Mouse (Mus musculus) cerebellum, adult 2 months (tissue): Measurements from ENCODE around the gene Steap3. TPM values are rescaled to one million over a fixed set of nuclear protein-coding genes. Genes with fewer than 3 reads are reported as not detected.

Source experiments
- DNase-seq, 2 experiments: peaks; one replicate each; pipeline ENCODE4 v3.0.0; 2021
- H3K27ac ChIP-seq: fragments of 200-500 bp; 2 replicates; pipeline ENCODE4 v1.5.1; 2012; ENCODE audit warnings: low read length, control low read depth, inconsistent platforms; ENCODE audit not compliant: insufficient read depth
- H3K27me3 ChIP-seq: fragments of 200-500 bp; 2 replicates; pipeline ENCODE4 v1.6.1; 2012; ENCODE audit warnings: inconsistent platforms, mild to moderate bottlenecking, low read length, moderate library complexity; ENCODE audit not compliant: control insufficient read depth, insufficient read depth
- H3K4me1 ChIP-seq: fragments of 200-500 bp; 2 replicates; pipeline ENCODE4 v1.6.1; 2011; ENCODE audit warnings: low read length; ENCODE audit not compliant: control insufficient read depth, insufficient read depth
- H3K4me3 ChIP-seq: fragments of 200-500 bp; replicated peaks from 2 replicates; pipeline ENCODE3; 2011; ENCODE audit warnings: mild to moderate bottlenecking, low read depth, low read length, control low read depth; ENCODE audit not compliant: insufficient read depth
- CTCF ChIP-seq: fragments of 200-500 bp; IDR thresholded peaks from 2 replicates; pipeline ENCODE4 v1.5.1; 2011; ENCODE audit warnings: low read depth, mild to moderate bottlenecking, control low read depth, low read length, moderate library complexity, borderline replicate concordance; ENCODE audit not compliant: insufficient read depth
- POLR2A ChIP-seq: fragments of 200-500 bp; IDR thresholded peaks from 2 replicates; pipeline ENCODE4 v1.6.1; 2011; ENCODE audit warnings: low read length, control low read depth, borderline replicate concordance; ENCODE audit not compliant: insufficient read depth
- WGBS: fragments of 180-500 bp; shearing (Covaris S2); methylation state at CpG from one replicate; pipeline ENCODE4 v1.1.7; 2018; 5-methylcytosine and 5-hydroxymethylcytosine counted together
- polyA plus RNA-seq: library from polyadenylated mRNA; depleted of rRNA; stranded (reverse); fragments of >200 nt; gene quantifications from 2 replicates; pipeline ENCODE4 v1.2.3, GENCODE M21; 2012

Gene Steap3
- polyA plus RNA-seq, 1 experiment: 3.5 TPM

DNA sequence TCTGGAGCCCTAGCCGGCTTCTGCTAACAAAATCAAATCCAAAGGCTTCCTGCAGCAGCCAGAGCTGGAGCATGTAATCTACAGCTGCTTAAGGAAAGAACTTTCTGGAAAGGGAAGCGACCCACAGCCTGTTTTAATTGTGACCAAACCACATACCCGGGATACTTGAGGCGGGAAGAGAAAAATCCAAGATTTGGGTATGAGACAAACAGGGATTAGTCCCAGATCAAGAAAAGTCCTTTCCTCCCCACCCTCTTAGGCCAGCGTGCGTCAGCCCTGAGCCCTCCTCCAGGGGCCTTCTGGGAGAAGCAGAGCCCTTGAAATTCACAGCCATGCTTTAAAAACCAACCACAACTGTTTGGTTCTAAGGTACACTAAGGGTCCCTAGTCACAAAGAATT is 40.3 kb downstream of the Steap3 start:
- H3K4me3 ChIP-seq: no peak overlapping the region
- no peaks in the 10 kb centered on the region for H3K4me1 ChIP-seq
- no peak overlapping the region for H3K27ac ChIP-seq
- WGBS: 80% methylated on average over 6 of the region's 6 CpGs
- DNase-seq: no peak
- TF ChIP-seq POLR2A: no peak
- no peak for TF ChIP-seq CTCF
- H3K27me3 ChIP-seq: no peaks in the 10 kb centered on the region

DNA sequence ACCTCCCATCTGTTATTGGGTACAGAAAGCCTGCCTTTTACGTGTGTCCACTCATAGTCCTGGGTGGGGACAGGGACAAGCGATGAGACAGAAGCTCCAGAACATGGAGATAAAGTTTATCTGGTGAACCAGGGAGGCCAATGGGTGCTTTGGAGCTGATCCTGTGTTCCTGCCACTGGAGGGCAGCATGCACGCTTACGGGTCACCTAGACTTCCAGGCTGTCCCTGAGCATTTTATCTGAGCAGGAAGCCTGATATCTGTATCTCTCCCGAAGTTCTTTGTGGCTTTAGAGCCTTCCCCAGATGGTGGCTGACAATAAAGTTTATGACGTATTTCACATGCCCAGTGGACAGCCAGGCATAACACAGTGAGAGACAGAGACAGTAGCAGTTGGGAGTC is 41.2 kb downstream of the Steap3 start:
- no peaks in the 10 kb centered on the region for H3K27me3 ChIP-seq
- H3K4me1 ChIP-seq: no peaks in the 10 kb centered on the region
- TF ChIP-seq CTCF (peak; percentile 53; the same call in 1 of the 2 replicates), POLR2A (no peak)
- no peak for DNase-seq
- no peak overlapping the region for H3K27ac ChIP-seq
- 39% methylated on average over 6 of the region's 6 CpGs for WGBS
- H3K4me3 ChIP-seq: no peak overlapping the region

DNA sequence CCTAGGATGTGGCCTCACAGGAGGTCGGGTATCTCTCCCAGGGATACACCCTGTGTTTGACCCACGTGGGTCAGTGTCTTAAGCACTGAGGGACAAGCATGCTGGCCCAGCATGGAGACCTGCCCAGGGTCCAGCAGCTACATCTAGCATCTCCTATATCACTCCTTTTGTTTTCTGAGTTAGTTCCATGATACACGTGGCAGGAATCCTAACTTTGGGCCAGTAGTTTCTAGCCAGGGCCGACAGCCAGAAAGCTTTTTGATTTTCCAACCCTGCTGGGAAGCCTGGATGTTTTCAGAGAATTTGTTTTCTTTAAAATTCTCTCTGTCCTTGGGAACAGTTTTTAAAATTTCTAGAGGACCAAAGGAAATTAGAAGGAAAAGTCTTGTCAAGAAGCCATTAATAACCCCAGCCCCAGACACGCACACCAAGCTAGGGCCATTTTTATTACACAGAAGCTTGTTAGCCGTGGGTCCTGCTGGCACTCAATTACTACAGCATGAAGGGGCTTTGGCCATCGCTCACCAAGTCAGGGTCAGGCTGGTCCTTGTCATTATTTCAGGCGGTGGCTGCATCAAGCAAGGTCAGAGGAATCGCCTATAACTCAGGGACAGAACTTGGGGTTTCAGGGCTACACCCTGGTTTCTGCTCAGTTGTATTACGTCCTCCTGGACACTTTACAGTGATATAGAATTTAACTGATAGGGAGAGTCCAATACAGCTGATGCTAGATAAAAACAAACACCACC is 42.6 kb downstream of the Steap3 start:
- H3K27ac ChIP-seq: no peak overlapping the region
- DNase-seq: no peak
- TF ChIP-seq POLR2A (no peak), CTCF (no peak)
- H3K27me3 ChIP-seq: no peaks in the 10 kb centered on the region
- H3K4me1 ChIP-seq: no peaks in the 10 kb centered on the region
- 43% methylated on average over 10 of the region's 10 CpGs for WGBS
- H3K4me3 ChIP-seq: no peak overlapping the region

DNA sequence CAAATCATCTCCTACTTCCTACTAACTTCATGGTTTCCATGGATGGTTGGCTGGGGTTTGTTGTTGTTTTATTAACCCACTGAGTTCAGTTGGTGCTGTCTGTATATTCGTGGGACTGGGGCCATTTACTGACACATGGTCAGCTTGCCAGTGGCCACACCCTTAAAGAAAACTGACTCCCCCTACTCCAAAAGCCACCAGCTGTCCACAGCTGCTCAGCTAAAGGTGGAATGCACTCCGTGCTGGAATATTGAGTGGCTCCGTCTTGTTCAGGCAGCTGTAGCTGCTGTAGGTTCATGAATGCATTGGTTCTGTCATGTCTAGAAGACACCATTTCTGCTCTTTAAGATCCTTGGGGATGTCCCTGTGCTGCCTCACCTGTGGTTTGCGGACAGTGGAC is 48.9 kb downstream of the Steap3 start:
- TF ChIP-seq CTCF (no peak), POLR2A (no peak)
- Histone ChIP-seq H3K27me3 (no peaks in the 10 kb centered on the region), H3K4me3 (no peak overlapping the region), H3K4me1 (no peaks in the 10 kb centered on the region), H3K27ac (no peak overlapping the region)
- no peak for DNase-seq
- 74% methylated on average over 4 of the region's 4 CpGs for WGBS

DNA sequence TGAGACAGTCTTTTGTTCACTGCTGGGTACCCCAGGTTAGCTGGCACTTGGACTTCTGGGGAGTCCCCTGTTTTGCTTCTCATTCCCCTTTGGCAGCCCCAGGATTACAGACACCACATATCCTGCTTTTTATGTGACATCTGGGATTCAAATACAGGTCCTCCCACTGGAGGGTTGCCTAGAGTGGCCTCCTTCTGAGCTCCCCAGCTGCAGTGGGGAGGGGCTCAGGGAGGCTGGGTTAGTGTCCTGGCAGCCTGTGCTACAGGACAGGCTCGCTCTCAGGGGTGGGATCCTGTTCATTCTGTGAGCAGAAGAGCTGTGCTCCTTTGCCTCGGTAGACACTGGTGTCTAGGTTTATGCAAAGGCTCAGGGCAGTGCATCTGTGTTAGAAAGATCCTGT is 51.2 kb downstream of the Steap3 start:
- TF ChIP-seq POLR2A: no peak
- TF ChIP-seq CTCF: no peak
- 17% methylated on average over 2 of the region's 2 CpGs for WGBS

DNA sequence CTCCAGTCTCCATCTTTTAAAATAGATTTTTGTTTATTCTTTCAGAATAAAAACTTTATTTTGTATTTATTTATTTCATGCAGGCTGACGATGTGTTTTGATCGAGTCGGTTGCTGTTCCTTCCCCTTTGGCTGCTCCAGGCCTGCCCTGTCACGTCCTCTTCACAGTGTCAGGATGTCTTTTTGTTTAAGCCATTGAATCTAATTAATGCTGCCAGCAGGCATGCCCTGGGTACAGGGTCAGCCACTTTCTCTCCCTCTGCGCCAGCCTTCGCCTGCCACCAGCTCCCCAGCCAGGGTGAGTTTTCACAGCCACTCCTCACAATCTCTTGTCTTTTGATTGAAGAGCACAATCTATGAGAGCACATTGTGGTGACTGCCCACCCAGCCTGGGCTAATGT is 51.7 kb downstream of the Steap3 start:
- no peak for DNase-seq
- no peak for TF ChIP-seq POLR2A
- no peak for TF ChIP-seq CTCF
- WGBS: 17% methylated on average over 6 of the region's 6 CpGs
- no peak overlapping the region for H3K4me3 ChIP-seq
- H3K4me1 ChIP-seq: no peaks in the 10 kb centered on the region
- no peaks in the 10 kb centered on the region for H3K27me3 ChIP-seq
- H3K27ac ChIP-seq: no peak overlapping the region

More for the DNA sequence above, 51.2 kb downstream of the Steap3 start:
- no peaks in the 10 kb centered on the region for H3K4me1 ChIP-seq
- no peak overlapping the region for H3K27ac ChIP-seq
- DNase-seq: no peak
- H3K27me3 ChIP-seq: no peaks in the 10 kb centered on the region
- no peak overlapping the region for H3K4me3 ChIP-seq

DNA sequence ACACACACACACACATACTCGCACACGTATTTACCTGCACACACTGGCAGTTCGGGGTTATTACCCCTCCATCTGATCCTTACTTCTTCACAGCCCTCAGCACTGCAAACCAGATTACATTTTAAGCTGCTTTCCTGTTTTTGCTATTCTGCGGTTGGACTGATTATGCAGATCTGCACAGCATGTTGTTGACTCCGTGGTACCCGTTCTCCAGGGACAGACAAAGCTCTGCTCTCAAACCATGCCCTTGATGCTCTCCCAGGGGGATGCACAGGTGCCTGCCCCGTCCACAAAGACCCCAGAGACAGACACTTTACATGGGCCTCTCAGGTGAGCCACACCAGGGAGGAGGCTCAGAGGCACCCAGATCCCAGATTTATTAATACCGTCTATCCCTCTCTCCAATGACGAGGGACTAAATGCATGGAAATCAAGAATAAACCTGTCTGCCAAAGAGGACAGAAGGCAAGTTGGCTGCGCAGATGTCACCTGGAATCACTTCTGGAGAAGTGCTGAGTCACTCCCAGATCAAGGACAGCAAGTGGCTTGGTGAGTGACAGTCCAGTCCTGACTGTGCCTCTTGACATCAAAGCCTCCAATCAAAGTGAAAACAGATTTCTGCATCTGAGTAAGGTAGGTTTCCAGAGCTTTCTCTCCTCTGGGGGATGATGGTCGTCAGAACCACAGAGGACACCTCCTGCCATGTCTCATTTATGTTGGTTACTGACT is 63.8 kb downstream of the Steap3 start:
- H3K27ac ChIP-seq: no peak overlapping the region
- WGBS: 54% methylated on average over 11 of the region's 11 CpGs
- H3K4me1 ChIP-seq: no peaks in the 10 kb centered on the region
- H3K27me3 ChIP-seq: no peaks in the 10 kb centered on the region
- no peak overlapping the region for H3K4me3 ChIP-seq
- no peak for TF ChIP-seq POLR2A
- no peak for TF ChIP-seq CTCF
- DNase-seq: no peak

DNA sequence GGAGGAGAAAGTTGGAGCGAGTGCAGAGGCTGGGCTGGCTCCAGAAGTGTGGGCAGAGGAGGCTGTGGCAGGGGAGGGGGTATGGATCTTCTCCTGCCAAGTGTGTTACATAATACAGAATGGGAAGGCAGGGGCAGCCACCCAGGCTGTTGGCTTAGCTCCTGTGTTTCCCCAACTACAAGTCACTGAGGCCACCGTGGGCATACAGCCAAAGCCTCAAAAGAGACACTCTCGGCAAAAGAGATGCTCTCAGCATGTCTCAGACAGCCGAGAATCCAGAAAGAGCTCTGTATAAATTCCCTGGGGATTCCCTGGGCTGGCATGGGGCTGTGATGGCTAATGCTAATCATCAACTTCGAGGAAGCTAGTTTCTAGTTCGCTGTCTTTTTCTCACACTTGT is 64.9 kb downstream of the Steap3 start:
- Histone ChIP-seq H3K27me3 (no peaks in the 10 kb centered on the region), H3K27ac (no peak overlapping the region), H3K4me1 (no peaks in the 10 kb centered on the region), H3K4me3 (no peak overlapping the region)
- TF ChIP-seq POLR2A (no peak), CTCF (no peak)
- WGBS: 11% methylated on average over 6 of the region's 6 CpGs
- peak; percentile 21 to 52 for DNase-seq
